Mouse (Mus musculus): ENCODE results near the gene Tmem141.
A peak's percentile ranks its signal among the peaks of the same experiment; 100 is the strongest.

Tmem141 gene

DNA sequence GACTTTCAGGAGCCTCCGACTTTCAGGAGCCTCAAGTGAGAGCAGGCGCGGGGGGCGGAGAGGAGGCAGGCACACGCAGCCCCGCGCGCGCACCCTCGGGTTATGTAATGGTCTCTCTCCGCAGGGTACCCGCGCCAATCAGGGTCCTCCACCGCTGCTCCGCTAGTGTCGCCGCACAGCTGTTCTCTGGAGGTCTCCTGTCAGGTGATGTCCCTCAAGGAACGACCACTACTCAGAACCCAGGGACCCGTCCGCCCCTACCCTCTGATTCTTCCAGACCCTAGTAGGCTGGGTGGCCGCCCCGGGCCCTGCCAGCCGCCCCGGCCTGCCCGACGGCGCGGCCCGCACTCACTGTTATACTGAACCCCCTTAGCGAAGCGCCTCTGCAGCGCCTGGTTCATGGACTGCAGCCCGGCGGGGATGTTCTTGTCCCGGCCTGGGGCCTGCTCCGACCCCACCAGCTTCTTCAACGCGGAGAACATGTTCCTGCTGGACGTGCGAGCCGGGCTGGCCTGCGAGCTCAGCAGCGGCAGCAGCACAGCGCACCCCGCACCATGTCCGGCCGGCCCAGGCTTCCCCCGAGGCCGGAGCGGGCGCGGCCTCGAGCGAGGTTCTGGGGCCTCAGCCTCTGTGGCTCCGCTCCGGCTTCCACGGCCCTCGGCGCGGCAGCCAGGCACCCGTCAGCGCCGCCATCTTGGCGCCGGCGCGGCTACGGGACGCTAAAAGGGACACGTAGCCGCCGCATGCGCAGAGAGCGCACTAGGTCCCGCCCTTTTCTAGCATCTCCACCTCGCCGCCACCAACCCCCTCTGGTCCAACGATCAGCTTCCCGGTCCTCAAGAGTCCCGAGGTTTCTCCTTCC lies 13.8 kb downstream of the Tmem141 start, which contains the start of gene Rabl6:
Rabl6 (minus strand) TSS at position 761 of the 862 bp plus-strand sequence.
- DNase-seq (ENCODE audit: low spot score in 2 of 2): peak; percentile 94

DNA sequence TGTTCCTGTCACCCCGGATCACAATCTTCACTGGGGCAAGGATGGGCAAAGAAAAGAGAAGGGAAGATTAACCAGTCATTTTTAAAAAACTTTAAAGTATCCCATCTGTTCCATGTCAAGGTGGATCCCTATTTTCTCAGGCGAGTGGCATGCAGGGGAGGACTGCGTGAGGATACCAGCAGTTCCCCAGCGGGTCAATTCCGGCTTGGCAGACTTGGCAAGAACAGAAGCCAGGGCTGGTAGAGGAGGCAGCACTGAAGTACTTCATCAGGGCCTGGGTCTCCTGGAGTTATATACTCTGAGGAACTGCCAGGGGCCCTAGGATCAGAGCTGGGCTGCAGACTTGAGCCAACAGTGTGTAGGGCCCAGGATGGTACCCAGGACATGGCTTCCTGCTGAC lies 19.3 kb downstream of the Tmem141 start:
- no peak for DNase-seq (ENCODE audit: low spot score in 2 of 2)

DNA sequence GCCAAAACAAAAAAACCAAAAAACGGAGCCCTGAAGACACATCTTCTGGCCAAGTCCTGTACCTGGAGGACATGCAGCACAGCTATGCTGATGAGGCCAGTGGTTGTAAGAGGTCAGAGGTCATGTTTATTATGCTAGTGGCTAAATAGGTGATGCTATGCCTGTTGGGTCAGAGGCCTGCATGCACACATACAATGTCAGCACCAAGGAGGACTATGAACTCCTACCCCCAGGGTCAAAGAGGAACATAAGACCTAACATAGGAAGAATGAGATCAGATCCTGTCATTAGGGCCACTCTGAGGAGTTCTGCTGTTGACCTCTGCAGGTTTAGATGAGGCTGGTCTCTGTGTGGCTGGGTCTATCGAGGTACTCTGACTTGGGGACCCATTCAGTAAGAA lies 21.8 kb downstream of the Tmem141 start:
- DNase-seq (ENCODE audit: low spot score in 2 of 2): no peak

DNA sequence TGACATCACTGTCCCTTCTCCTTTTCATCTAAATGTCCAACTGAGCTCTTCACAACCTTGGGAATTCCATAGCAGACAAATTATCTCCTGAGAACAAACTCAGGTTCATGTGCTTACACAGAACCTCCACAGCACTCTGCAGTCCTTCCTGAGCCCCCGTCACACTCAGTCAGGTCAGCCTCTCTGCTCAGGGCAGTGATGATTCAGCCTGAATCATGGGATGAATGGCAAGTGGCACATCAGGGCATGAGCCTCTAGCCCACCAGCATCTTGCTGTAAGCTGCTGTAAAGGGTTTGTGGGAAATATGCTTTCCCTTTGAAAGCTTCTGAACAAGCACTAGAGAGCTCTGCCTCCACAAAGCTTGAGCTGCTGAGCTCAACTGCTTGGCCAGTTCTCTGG lies 23.1 kb downstream of the Tmem141 start:
- DNase-seq (ENCODE audit: low spot score in 2 of 2): no peak

DNA sequence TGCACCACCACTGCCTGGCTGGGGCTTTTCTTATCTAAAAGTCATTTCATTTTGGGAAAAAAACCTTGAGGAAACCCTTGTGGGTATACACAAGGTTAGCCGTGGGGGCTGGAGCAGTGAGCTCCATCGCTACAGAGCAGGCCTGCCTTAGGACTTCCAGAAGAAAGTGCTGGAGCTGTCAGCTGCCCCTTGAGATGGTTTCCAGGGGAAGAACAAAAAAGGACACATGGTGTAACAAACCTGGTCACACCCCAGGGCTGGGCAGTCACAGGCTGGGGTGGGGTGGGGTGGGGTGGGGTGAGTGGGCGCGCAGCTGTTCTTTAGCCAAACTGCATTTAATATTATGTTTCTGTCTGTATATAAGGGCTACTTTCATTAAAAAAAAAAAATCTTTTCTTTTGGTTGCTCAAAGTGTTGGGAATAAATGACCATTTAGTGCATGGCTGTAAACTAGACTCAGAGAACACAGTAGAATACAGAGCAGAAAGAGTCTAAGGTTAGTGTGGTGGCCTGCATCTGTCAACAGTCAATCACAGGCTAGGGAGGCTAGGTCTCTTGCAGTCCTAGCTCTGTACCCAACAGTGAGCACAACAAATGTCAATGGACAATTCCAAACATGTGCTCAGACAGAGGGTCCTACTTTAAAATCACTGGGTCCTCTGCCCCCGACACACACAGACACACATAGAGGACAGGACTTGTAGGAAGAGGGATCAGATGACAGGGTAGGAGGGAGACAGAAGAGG lies 24.9 kb downstream of the Tmem141 start:
- no peak for DNase-seq (ENCODE audit: low spot score in 2 of 2)

DNA sequence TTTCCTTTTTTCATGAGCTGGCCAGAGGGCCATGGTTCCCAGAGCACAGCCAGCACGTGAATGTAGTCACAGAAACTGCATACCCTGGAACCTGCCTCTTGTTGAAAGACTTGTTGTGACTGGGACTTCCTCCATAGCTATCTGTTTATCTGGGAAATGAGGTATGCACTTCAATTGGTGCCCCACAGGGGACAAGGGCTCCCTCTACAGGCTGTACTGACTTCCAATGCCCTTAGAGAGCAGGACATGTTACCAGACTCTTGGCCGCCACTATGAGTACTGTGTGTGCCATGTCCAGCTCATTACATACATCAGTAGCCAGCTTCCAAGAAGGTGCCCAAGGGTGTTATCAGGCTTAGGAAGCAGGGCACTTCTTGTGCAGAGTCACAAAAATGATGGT lies 29.9 kb downstream of the Tmem141 start:
- DNase-seq (ENCODE audit: low spot score in 2 of 2): no peak

DNA sequence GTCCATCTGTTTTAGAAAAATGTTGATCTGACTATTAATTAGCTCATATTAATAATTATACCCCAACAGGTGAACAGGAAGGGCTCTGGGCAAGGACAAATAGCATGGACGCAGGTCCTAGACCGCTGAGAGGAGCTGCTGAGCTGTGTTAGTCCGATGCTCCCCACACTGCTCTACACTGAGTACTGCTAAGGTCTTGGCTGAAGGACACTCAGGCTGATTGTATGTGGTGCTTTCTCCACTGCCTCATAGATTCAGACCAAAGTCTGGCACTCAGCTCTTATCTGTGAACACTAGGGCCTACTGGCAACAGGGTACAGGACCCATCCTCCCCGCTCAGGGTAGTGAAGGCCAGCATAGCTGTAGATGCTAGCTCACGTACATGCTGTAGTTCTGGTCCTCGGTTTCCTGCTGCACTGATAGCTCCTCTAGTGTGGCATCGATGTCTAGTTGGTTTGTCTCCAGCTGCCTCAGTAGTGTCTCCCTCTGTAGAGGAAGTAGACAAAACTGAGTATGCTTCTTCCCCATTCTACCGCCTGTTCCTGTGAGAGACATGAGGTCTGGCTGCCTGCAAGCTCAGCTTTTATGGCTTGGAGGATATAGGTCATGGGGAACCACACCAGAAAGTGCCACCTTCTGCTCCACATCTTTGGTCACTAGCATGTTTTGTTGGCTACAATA lies 33.4 kb downstream of the Tmem141 start:
- peak in 1 of 2 experiments; percentile 51 for DNase-seq (ENCODE audit: low spot score in 2 of 2)

DNA sequence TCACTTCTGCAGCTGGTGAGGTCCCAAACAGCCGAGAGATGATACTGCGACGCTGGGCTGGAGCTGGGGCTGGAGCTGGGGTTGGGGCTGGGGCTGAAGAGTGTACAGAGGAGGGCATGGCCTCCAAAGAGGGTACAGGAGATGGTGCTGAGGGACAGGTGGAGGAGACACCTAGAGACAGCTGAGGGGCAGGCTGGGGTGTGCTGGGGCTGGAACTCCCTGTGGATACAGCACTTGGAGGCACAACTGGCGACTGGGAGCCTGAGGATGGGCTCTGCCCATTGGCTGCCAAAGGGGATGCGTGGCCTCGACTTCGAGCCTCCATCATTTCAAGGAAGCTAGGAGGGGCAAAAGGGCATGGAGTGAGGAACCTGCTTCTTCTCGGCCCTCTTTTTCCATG lies 34.5 kb downstream of the Tmem141 start:
- no peak for DNase-seq (ENCODE audit: low spot score in 2 of 2)

DNA sequence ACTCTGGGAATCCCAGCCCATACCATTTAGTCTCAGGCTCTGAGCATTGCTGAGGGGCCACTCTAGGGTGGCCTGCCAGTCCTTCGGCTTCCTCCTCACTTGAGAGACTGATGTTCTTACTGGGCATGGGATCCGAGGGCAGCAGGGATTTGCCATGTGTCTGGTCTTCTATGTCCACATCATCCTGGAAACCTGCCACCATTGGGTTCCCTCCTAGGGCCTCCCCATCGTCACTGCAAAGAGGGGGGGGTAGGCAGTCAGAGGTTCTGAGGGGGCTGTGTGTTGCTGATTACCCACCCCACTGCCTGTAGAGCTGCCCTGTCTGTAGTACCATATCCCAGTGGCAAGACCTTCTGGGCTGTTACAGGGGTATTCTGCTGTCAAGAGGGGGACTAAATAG lies 36.2 kb downstream of the Tmem141 start:
- peak in 1 of 2 experiments; percentile 43 for DNase-seq (ENCODE audit: low spot score in 2 of 2)

DNA sequence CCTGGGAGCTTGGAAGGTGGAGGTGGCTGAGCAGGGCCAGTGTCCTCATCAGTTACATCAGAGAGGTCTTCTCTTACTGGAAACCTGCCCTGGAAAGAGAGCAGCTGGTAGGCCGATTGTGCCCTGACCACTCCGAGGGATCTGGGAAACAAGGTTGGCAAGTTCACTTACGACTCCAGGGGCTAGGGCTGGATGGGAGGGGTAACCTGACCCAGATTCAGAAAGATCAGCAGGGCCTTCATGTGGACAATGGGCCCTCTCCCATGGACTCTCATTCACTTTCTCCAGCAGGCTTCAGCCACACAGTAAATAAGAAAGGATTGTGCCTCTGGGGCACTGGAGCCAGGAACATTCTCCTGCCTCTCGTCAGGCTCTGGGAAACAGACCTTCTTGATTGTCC lies 36.9 kb downstream of the Tmem141 start:
- DNase-seq (ENCODE audit: low spot score in 2 of 2): peak; percentile 37 to 62

DNA sequence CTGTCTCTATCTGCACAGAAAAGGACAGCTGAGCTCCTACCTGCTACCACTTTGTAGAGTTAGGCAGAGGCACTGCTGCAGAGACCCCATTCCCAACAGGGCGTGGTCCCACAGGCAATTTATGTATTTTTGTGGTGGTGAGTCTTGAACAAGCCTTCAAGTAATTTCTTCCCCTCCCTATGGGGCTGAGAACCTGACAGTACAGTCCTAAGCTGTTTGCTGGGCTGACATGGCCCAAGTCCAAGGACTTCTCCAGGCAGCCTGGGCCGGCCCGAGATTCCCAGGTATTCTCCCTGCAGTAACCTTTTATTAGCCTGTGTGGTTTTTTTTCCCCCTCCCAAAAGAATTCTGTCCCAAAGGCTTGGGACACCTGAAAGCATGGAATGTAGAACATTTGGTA lies 37.7 kb downstream of the Tmem141 start:
- DNase-seq (ENCODE audit: low spot score in 2 of 2): peak; percentile 35 to 38

DNA sequence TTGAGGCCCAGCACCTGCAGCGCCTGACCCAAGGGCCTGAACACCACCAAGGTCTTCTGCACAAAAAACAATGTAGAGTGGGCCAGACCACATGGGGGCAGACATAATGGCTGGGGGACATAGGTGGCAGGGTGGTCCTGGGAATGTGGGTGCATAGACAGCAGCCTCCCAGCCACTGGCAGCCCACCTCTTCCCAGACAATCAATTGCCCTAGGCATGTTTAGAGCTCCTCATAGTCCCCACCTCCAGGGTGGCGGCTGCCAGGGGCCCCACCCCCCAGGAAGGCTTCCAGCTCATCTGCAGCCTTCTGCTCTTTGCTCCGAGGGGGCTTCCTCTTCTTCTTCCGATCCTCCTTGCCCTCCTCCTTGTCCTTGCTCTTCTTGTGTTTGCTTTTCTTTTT lies 38.2 kb downstream of the Tmem141 start:
- DNase-seq (ENCODE audit: low spot score in 2 of 2): peak; percentile 45 to 49

DNA sequence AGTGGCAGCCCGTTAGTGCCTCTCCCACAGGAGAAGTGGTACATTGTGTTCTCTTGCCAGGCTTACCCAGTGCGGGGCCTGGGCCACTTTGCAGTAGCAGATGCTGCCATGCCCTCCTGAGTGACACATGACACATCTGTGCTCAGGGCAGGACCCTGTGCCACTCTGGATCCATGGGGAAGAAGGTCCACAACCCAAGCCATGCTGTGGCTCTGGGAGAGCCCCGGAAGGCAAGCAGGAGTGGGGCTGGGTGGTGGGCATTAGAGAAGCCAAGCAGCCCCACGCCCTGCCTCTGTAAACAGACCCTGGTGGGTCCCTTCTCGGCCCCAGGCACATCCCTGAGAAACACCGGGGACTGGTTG lies 38.7 kb downstream of the Tmem141 start:
- DNase-seq (ENCODE audit: low spot score in 2 of 2): peak in 1 of 2 experiments; percentile 42

DNA sequence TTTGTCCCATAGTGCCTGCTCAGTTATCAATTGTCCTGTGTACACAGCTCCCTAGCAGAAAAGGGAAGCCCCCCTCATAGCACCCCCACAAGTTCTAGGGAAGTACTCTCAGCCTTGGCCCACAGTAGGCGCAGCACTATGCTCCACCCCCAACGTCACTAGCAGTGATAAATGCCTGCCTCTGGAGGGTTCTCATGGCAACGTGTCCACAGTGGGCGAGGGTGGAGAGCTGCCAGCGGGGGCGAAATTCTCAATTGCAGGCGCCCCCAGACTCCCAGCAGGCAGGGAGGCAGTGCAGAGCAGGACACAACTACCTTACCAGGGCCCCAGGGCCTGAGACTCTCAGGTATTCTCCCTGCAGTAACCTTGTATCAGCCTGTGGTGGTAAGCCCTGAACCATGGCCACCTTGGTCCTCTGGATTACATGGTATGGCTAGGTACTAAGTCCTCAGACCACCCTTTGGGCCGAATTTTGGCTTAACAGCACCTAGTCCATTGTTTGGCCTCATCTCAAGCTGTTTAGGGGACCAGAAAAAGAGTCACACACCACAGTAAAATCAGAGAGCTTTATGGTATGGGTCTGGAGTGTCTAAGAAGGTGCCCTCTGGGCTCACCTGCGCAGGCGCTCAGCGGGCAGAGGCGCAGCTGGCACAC lies 39.2 kb downstream of the Tmem141 start:
- DNase-seq (ENCODE audit: low spot score in 2 of 2): peak; percentile 94 to 95

DNA sequence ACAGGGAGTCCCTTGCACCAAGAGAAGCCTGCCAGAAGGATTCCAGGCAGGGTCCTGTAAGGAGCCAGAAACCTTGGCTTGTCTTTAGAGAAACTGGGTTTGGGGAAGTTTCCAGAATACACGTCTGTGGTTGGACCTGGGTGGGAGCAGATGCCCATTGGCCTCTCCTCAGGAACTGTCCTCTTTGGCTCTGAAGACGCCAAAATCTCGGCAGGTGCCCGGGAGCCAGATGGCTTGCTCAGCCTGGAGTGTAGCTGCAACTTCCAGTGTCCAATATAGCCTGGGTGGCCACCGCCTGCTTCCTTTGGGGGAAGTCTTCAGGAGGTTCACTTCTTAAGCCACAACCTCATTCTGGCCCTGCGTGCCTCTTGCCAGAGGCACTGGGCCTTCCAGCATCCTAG lies 39.9 kb downstream of the Tmem141 start:
- DNase-seq (ENCODE audit: low spot score in 2 of 2): peak; percentile 58 to 76

DNA sequence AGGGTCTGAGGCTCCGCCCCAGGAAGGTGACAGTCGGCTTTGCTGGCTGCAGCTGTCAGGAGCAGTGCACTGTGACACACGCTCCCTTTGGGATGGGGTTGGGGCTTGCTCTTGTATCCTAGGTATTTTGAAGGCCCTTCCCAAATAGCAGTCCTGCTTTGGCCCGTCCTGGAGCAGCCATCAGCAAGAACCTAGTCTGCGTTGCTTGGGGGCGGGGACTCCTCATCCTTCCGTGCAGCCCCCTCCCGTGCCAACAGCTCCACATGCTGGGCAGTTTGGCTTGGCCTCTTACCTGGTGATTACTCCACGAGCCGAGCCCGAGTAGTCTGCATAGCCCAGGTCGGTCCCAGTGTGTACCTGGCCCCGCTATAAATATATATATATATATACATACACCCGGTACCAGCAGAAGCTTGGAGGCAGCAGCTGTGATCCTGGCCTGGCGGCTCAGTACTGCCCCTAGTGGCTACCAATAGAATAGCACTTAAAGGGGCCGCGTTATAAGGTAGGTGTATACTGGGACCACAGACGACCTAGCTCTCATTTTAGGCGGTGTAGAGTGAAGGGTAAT lies 40.4 kb downstream of the Tmem141 start, which contains the start of gene Ajm1:
Ajm1 (minus strand) TSS at position 464 of the 571 bp plus-strand sequence.
- peak; percentile 84 to 91 for DNase-seq (ENCODE audit: low spot score in 2 of 2)

DNA sequence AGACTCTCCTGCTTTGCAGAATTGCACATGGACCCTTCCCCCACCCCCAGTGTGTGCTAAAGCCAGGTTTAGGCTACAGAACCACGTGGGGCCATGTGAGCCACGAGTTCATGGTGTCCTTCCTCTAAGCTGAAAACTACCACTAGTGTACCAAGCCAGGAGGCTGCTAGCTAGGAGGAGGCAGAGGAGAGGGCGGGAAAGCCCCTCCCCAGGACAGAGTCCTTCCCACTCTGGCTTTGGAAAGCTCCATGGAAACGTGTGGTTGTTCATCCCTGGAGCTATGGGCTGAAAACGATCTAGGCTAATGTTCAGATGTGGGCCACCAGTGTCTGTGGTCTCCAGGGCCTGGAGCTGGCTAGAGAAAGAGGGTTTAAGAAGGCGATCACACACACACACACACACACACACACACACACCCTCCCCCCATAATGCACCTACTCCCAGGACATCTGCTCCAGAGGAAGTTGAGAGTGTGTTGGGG lies 41.1 kb downstream of the Tmem141 start:
- DNase-seq (ENCODE audit: low spot score in 2 of 2): peak; percentile 64 to 70

DNA sequence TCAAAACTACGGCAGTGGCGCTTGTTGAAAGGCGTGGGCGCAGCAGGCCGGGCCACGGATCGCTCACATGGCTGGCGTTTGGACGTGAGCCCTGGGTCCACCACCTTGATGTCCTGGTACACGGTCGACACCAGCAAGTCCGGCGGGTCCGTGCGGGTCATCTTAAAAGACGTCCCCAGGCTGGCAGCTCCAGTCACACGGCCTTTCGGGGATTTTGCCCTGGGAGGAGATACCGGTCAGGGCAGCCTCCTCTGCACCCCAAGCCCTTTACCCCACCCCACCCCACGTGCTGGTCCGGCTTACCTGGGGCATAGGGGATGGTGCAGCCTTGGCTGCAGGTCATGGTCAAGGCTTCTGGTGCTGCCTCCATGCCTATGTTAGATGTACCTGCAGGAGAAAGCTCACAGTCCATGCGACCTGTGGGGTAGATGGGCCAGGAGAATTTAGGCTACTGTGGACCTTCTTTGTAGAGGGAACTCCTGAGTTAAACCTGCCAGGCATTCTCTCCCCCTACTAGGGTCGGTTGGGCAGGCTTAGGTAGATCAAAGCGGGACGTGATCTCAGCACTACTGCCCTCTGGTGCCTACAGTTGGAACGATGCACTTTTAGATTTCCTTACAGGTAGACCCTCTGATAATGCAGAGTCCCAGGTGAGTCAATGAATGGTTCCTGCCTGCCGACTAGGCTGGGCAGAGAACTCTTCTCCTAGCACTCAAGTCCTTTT lies 41.9 kb downstream of the Tmem141 start:
- DNase-seq (ENCODE audit: low spot score in 2 of 2): peak; percentile 67 to 71

DNA sequence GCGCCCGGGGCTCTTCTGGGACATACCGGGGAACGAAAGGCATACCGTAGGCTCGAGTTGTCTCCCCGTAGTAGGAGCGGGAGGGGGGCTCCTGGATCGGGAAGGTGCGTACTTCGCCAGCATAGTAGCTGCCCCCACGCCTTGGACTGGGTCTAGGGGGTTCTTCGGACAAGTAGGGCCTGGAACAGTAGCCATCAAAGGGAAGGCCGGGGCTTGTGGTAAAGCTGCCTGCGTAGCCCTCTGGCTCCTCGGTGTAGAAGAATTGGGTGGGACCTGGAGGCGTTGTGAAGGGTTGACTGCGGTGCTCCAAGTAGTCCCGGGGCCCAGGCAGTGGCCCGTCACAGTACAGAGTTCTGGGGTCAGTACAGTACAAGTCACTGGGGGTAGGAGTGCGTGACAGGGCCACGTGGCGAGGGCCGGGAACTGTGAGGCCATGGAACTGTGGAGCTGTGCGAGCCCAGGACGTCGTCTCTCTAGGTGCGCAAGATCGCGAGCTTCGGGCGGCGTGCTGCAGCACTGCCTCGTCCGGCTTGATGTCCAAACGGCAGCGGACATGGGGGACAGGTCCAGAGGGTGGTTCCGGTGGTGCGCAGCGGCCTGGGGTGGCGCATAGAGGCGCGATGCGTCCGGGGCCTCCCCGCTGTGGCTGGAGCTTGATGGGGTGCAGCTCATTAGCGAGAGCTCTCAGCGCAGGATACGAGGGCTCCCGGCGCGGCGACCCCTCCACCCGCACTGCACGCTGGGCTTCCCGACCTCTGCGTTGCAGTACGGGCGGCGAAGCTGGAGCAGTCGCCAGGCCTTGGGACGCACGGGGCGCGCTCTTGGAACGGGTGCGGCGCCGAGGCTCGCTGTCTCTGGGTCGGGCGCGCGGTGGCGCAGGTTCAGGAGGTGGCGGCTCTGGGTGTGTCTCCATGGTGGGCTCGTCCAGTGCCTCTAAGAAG lies 42.7 kb downstream of the Tmem141 start:
- no peak for DNase-seq (ENCODE audit: low spot score in 2 of 2)
